Mouse (Mus musculus) retina, adult 2 months (tissue): ENCODE results near the gene Lsm10.

Experiments
- DNase-seq: peaks from one replicate; pipeline ENCODE4 v3.0.0-alpha.2; 2012; ENCODE audit warnings: low read depth, low spot score

The Lsm10 gene

DNA sequence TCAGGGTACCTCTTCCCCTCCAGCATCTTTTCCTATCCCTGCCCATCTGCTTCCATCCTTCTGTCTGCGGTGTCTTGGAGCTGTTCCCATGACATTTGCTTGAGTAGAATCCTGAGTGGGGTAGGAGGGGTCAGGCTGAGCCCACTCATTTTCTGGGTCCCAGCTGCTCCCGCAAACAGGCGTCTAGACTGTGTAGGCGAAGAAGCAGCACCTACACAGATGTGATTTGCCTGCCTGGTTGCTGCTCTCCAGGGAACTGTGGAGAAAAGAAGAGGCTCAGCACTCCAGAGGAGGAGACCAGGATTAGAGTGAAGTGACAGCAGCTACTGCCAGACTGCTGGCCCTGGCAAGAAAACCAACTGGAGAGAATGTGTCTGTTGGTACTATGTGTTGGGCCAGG lies 22.2 kb downstream of the Lsm10 start:
- DNase-seq, result no peak

DNA sequence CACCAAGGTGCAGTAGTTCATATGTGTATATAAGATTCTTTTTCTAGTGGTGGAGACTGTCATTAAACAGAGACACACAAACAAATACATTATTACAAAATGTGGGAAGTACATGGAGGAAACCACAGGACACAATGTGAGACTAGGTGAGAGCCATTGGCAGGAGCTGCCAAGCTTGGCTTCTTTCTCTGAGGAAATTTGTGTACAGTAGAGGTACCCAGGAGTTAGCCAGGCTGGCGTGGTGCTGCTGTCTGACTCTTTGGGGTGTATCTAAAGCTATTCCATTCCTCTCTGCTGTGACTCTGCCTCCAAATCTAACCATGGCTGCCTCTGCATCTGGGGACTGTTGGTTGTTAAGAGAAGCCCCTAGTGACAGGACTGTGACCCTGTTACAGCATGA lies 22.6 kb downstream of the Lsm10 start:
- no peak for DNase-seq

DNA sequence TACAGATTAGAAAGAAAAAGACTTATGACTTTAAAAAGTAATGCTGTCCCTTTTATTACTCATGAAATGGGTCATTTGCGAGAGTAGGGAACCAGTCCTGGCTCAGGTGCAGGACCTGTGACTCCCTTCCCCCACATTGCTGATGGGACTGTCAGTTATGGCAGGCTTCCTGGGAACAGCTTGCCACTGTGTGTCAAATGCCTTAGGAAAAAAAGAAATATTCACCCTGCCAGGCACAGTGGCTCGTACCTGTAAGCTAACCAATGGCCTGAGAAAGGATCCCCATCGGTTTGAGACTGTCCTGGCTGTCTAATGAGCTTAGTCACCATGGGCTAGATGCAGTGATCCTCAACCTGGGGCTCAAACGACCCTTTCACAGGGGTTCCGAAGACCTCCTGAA lies 23.6 kb downstream of the Lsm10 start:
- no peak for DNase-seq

DNA sequence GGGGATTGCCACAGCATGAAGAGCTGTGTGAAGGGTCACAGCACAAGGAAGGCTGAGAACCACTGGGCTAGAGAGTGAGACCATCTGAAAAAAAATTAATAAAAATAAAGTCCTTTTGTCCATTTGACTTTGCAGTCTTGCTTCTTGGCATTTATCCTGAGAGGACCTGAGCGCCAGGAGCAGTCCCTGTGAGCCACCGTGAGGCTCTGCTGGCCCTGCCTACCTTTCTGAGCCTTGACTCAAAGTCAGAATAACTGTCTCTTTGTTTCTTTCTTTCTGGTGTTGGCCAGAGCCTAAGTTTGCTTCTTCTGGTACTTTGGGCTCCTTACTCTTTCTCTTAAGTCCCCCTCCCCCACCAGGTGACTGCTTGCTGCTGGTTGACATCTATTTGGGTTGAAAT lies 24.1 kb downstream of the Lsm10 start:
- DNase-seq, result no peak

DNA sequence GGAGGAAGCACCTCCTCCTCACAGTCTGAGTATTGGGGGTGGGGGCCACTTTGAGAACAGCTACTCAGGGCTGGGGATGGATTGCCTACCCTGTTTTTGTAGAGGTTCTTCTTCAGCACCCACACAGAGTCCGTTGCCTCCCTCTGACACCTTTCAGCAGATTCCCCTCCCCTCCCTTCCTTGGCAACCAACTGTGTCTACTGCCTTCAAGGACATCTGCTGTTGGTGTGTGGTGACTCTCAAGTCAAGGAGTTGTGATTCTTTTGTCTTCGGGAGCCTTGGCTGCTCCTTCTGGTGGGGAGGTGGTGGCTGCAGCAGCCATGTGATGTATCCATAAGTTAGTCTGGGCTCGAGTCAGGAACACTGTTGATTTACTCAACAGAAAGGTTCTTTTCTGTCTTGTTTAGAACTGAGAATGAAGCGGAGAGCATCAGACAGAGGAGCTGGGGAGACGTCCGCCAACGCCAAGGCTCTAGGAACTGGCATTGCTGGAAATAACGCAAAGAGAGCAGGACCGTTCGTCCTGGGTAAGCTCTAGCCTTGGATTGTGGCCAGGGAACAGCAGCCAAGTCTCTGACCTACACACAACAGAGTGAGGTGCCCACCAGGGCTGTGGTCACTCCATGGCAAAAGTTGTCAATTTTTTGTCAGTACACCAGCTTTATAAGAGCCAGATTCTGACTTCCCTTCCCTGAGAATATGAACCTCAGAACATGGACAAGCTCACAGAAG lies 27.1 kb downstream of the Lsm10 start:
- no peak for DNase-seq

DNA sequence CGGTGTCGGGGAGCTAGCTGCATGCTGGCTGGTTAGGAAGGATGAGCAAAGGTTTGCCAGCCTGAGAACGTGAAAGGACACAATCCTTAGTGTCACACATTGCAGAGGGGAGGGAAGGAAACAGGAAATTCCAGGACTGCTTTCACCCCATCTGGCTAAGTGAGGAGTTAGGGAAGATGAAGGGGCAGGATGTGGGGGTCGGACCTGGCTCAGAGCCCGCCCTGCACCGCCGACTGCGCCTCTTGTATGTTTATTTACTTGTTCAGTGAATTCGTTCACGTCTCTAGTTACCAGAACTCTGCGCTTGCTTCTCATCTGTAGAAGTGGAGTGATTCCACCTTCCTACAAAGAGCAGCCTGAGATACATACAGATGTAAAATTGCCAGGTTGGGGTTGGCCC lies 34.1 kb downstream of the Lsm10 start:
- DNase-seq, result no peak

DNA sequence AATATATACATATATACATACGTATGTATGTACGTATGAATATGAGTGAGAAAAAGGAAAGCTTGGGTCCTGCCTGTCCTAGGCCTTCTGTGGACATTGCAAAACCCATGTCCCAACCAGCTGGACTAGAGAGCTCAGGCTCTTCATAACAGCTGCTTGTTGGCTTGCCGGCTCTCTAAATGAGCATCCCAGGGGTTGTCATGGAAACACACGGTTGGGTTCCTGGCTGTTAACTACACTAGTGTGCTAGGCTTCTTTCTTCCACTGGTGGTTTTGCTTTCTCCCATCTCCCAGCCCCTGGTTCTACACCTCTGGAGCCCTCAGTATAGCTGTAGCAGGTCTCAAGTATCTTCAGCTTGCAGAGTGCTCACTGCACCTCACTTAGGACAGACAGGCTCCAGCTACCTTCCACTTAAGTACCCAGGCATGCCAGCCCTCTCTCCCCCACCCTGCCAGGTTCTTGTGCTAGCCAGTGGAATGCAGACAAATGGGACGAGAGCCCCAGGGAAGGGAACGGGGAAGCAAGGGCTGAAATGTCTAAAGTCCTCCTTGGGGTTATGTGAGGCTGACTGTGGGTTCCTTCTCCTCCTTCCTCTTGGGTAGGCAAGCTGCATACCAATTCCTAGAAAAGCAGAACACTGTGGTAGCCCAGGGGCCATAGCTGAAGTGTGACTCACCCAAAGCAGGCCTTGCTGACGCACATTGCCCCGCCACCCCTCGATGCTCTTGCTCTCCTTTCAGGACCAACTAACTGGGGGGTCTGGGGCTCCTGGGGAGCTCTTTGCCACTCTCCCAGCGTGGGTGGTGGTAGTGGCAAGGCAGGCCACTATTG lies 35.1 kb downstream of the Lsm10 start:
- no peak for DNase-seq

DNA sequence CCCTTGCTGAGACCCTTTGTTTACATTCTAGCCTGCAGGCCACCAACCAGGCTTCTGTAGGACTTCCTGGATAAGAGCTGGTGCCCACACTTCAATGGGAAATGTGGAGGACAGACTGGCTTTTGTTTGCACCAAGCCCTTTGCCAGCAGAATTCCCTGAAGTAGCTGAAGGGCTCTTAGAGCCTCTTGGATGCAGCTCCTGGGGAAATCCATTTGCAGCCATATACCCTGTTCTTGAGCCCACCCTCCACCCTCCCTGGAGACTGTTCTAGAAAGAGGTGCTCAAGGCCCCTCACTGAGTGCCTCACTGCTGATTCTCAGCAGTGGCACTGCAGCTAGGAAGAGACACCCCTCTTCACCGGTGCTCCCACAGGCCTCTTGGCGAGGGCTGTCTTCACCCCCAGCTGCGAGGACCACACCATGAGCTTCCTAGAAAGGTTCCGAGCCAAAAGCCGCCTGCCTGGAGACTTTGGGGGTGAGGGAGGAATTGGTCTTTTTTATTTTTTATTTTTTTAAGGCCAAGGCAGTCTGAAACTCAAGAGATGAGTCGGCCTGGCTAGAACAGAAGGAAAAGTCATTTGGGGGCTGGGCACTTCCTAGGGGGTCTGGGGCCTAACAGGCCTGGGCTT lies 36.3 kb downstream of the Lsm10 start:
- no peak for DNase-seq

DNA sequence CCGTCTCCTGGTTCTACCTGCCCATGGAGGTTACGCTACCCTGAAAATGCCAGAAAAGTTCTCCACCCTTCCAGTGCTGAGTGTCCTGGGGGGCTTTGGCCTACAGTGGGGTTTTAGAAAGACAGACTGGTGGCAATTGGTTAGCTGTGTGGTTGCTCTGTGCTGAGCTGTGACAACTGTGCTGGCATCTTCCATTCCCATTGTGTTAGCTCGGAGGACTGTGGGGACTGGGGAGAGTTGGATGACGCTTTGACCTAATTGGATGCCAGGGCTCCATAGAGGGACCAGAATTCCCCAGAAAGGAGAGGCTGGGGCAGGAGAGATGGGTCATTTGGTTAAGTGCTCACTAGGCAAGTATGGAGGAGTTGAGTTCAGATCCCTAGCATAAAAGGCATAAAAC lies 37.8 kb downstream of the Lsm10 start:
- DNase-seq, result no peak

DNA sequence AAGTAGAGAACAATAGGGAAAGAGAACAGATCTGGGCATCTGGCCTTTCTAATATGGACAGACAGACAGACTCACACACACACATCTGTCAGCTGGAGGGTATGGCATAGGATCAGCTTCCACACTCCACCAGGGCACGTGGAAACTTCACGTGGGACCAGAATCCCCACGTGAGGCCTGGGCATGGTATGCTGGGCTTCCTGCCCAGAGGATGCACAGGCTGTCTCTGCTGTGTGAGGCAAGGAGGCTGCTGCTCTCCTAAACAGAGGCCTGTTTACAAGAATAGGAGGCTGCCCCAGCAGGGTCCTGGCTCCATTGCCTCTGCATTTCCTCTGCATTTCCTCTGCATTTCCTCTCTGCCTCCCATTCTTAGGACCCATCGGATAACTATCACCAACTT lies 38.2 kb downstream of the Lsm10 start:
- no peak for DNase-seq

DNA sequence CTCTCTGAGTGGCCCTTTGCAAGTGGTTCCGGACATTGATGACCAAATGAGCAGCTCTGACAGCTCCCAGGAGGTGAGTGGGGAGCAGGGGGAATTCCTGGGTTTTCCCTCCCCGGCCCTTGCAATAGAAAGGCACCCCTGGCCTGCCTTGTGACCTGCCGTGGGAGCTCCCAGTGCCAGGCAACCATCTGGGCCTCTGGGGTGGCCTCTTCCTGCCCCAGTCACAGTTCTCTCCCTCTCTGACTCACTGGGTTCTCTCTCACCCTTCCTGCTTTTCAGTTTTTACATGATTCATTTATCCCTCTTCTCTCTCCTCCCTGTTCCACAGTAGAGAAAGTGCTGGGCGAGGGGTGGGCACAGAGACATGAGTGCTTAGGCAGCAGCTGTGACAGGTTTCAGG lies 41.4 kb downstream of the Lsm10 start:
- no peak for DNase-seq

DNA sequence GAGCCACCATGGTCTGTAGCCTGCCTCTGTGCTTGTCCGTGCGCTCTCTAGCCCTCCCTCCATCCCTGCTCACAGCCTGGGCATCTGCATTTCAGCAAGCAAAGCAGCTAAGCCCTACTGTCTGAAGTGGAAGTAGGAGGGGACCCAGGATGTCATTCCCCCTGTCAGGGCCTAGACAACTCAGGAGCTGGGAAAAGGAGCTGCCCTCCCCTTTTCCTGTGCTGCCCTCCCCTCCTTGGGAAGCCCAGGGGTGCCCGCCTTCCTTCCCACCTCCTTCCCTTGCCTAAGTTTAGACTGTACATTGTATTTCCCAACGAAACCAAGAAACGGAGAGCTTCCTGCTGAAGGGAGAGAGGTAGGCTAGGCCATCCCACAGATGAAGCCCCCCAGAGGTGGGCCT lies 44.6 kb downstream of the Lsm10 start:
- no peak for DNase-seq

DNA sequence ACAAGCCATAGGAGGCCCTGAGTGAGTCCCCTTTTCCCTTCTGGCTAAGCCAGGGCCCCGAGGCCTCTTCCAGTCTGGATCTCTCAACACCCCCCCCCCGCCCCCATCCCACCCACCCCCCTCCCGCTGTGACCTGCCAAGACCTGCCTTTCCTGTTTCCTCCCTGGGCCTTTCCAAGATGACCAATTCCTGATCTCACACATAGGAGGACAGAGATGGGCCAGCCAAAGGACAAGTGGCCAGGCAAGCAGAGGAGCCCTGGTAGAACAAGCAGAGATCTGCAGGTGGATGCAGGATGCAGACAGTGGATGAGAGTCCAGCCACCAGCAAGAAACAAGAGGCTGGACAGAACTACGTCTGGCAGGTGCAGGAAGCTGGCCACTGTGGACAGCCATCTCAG lies 49.0 kb downstream of the Lsm10 start:
- DNase-seq, result no peak

DNA sequence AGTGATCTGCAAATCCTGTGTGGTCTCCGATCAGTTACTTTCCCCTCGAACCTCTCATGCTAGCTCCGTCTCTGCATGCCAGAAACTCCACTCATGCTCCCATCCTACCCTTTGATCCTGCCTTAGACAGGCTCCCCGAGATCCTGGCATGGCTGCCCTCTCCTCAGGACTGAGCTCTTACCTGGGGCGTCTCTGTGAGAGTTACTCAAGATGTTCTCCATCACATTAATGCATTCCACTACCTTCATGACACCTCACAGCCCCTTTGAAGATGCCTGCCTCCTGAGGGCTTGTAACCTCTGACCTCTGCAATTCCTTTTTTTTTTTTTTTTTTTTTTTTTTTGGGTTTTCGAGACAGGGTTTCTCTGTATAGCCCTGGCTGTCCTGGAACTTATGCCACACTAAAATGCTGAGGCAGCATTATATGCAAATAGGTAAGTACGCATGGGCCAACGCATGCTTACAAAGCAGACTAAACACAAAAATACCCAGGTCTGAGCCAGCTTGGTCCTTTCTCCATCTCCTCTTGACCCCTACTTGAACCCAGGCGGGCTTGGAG lies 50.6 kb downstream of the Lsm10 start:
- no peak for DNase-seq

DNA sequence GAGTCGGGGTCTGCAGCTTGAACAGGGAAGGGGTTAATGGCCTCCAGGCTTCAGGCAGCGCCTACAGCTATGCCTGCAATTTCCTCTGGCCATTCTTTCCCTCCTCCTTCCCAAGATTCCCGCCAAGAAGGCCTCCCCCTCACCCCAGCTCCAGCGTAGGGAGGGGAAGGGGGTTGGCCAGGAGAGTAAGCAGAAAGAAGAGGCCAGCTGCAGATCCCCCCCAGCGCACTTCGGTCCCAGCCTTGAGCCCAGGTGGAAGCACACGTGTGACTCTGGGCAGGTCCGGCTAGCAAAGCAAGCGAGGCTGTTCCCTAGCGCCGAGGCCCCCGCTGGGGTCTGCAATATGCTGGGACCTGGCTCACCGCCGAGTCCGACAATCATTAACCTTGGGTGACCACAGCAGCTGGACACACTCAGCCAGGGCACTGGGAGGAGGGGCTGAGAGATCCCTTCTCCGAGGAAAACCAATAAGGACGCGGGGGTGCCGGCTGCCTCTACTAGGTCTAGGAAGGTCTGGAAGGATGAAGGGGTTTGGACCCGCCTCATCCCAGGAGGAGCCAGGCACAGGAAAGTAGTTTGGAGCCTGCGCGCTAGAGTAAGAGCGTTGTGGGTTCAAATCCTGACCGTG lies 51.2 kb downstream of the Lsm10 start, which contains the start of gene Eva1b:
Eva1b (plus strand) TSS at position 212 of the 628 bp plus-strand sequence.
- DNase-seq, result no peak
